Mouse (Mus musculus) T-helper 17 cell (primary cell): ENCODE data around the gene Sprn.
"Not testable (repeated sequence)": the region's sequence is repeated elsewhere in the genome, so short reads cannot be mapped to it uniquely, and the experiment has no call there.

Experiments used
- in situ Hi-C, 2 experiments: fragments of 300-600 bp; cut with MboI, MseI; formaldehyde crosslinking; loops; 1 replicate in 1 of 2; 2 replicates in 1 of 2; pipeline ENCODE4 v1.15.1; 2025; ENCODE audit warnings: high pct_unique_total_duplicates in 2 of 2

The Sprn gene

GRCm38 (mm10) chr7:140144550-140144949, 10.1 kb downstream of the Sprn start:
- in situ Hi-C loops, result loop anchor here in 1 of 2 experiments (5.0 kb wide), 1 partner anchor 62 kb away; the partner anchor contains the start of gene Caly

- in situ Hi-C loops, result loop anchor here in 1 of 2 experiments (5.0 kb wide), 1 partner anchor 59 kb away; the partner anchor contains the start of gene Caly
Measured at GRCm38 (mm10) chr7:140141350-140141749, 13.3 kb downstream of the Sprn start.

GRCm38 (mm10) chr7:140138021-140138310, 16.7 kb downstream of the Sprn start:
- in situ Hi-C loops, result no loop called here

GRCm38 (mm10) chr7:140137135-140138020, 17.3 kb downstream of the Sprn start, which contains the start of gene Mtg1:
Gene Mtg1 (plus strand): TSS chr7:140137564.
- in situ Hi-C loops, result no loop called here

- in situ Hi-C loops, result no loop called here
Measured at GRCm38 (mm10) chr7:140135106-140135770, 19.4 kb downstream of the Sprn start.

GRCm38 (mm10) chr7:140134033-140134432, 20.6 kb downstream of the Sprn start:
- in situ Hi-C loops, result not testable (repeated sequence)

GRCm38 (mm10) chr7:140132184-140132583, 22.5 kb downstream of the Sprn start:
- in situ Hi-C loops, result not testable (repeated sequence)

- in situ Hi-C loops, result no loop called here
Measured at GRCm38 (mm10) chr7:140127911-140128310, 26.8 kb downstream of the Sprn start.

GRCm38 (mm10) chr7:140126934-140127333, 27.7 kb downstream of the Sprn start:
- in situ Hi-C loops, result no loop called here

GRCm38 (mm10) chr7:140126022-140126350, 28.7 kb downstream of the Sprn start:
- in situ Hi-C loops, result no loop called here

- in situ Hi-C loops, result no loop called here
Measured at GRCm38 (mm10) chr7:140125278-140126021, 29.2 kb downstream of the Sprn start.

GRCm38 (mm10) chr7:140124382-140124781, 30.3 kb downstream of the Sprn start:
- in situ Hi-C loops, result no loop called here

GRCm38 (mm10) chr7:140122765-140123164, 31.9 kb downstream of the Sprn start:
- in situ Hi-C loops, result no loop called here

GRCm38 (mm10) chr7:140121338-140121910, 33.3 kb downstream of the Sprn start:
- in situ Hi-C loops, result no loop called here

GRCm38 (mm10) chr7:140120484-140120883, 34.2 kb downstream of the Sprn start:
- in situ Hi-C loops, result no loop called here

- in situ Hi-C loops, result no loop called here
Measured at GRCm38 (mm10) chr7:140116329-140117054, 38.2 kb downstream of the Sprn start, which contains the start of gene Echs1. Gene Echs1 (minus strand): TSS chr7:140116476.

GRCm38 (mm10) chr7:140115583-140116328, 38.9 kb downstream of the Sprn start, which contains the start of gene Paox:
Gene Paox (plus strand): TSS chr7:140115799.
- in situ Hi-C loops, result no loop called here

- in situ Hi-C loops, result no loop called here
Measured at GRCm38 (mm10) chr7:140111943-140112342, 42.7 kb downstream of the Sprn start.

GRCm38 (mm10) chr7:140104009-140104408, 50.7 kb downstream of the Sprn start:
- in situ Hi-C loops, result no loop called here
